Mouse (Mus musculus) bone marrow macrophage, adult 2 months (primary cell): ENCODE measurements around the gene Rrp36.

Source experiments
- CTCF ChIP-seq: IDR thresholded peaks from 2 replicates; pipeline ENCODE4 v1.5.1; 2012; ENCODE audit warnings: low read depth, mild to moderate bottlenecking, low read length, moderate library complexity
- POLR2A ChIP-seq: IDR thresholded peaks from 2 replicates; pipeline ENCODE4 v1.6.1; 2012; ENCODE audit warnings: mild to moderate bottlenecking, low read depth, low read length, borderline replicate concordance

DNA sequence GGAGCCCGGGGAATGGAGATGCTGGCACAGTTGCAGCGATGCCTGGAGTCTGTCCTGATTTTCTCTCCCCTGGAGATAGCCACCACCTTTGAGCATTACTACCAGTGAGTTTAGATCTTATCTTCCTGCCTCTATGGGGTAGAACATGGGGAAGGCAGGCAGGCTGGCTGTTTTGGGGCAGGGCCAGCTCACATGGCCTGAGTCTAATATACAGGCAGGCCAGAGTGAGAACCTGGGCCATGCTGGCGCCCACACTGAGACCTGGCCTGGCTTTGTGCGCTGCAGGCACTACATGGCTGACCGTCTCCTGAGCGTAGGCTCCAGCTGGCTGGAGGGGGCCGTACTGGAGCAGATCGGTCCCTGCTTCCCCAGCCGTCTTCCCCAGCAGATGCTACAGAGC is 12.8 kb downstream of the Rrp36 start:
- TF ChIP-seq CTCF: no peak
- TF ChIP-seq POLR2A: no peak
